Mouse (Mus musculus): ENCODE measurements around the gene Kcnj15. TPM values are rescaled to one million over a fixed set of nuclear protein-coding genes. Genes with fewer than 3 reads are reported as not detected.

The Kcnj15 gene
- total RNA-seq, 1 experiment, result 0.04 TPM

DNA sequence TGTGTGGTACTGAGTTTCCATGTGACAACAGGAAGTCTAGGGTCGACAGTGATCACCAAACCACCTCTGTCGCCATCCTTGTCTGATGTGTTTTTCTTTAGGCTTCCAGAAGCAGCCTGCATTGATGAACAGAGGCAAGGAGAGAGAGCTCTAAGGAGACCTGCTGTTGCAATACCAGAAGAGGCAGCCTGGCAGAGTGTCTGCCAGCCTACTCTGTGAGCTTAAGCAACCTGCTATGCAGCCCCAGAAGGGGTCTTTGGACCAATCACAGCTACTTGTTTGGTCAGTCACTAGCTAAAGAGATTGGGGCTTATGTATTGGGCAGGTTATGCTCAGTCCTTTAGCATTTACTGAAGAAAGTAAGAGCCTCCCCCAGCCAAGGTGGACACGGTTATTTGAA is 11.9 kb upstream of the Kcnj15 start:
- Histone ChIP-seq H3K4me1 (ENCODE audit: control insufficient read depth in 2 of 2, insufficient read depth in 2 of 2, low read length in 2 of 2, poor library complexity in 1 of 2) (no peaks in the 10 kb centered on the region), H3K9me3 (ENCODE audit: control insufficient read depth, insufficient read depth, low read depth, low read length) (no peaks in the 10 kb centered on the region), H3K27ac (ENCODE audit: insufficient read depth, low read depth, low read length, poor library complexity, severe bottlenecking) (no peak overlapping the region), H3K4me3 (ENCODE audit: insufficient read depth in 1 of 2, low read depth in 1 of 2, low read length in 2 of 2, poor library complexity in 1 of 2, severe bottlenecking in 1 of 2) (no peak overlapping the region), H3K36me3 (ENCODE audit: control insufficient read depth, insufficient read depth, low read length, poor library complexity, severe bottlenecking) (no peaks in the 10 kb centered on the region), H3K9ac (ENCODE audit: insufficient read depth, low read depth, low read length, poor library complexity, severe bottlenecking) (no peak overlapping the region)
- no peak for DNase-seq (ENCODE audit: low read depth, low spot score)
- no peak for TF ChIP-seq CHD2 (IDR thresholded peaks at IDR 0.05; ENCODE audit: low read depth, low read length)
- no peak for TF ChIP-seq HCFC1 (IDR thresholded peaks at IDR 0.05; ENCODE audit: borderline replicate concordance, insufficient read depth, low read length)
- TF ChIP-seq ZC3H11A (IDR thresholded peaks at IDR 0.05; ENCODE audit: borderline replicate concordance, low read depth, low read length), result no peak
- no peak for TF ChIP-seq MAFK (IDR thresholded peaks at IDR 0.05; ENCODE audit: insufficient read depth, low read depth, low read length)
- TF ChIP-seq ZNF384 (IDR thresholded peaks at IDR 0.05; ENCODE audit: low read depth, low read length), result no peak
- in situ Hi-C loops (cut with MboI; ENCODE audit: low sequenced_read_pairs in 2 of 2, unreplicated experiment in 2 of 2), result no loop called here

DNA sequence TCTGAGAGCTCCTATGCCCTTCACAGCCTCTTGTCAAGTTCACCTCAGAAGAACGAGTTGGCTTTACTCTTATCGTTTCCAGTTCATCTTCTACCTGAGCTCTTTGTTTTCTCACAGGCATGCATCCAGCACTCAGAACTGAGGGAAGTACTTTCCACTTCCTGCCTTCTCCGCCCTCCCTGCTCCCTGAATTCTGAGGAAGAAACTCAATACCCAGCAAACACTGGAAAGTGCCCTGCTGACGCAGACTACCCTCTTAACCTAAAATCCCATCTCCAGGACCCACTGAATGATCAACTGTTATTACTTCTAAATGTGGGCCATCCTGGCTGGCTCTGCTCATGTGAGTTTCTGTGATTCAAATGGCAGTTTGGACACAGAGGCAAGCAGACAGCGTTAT is 8.7 kb upstream of the Kcnj15 start:
- DNase-seq (ENCODE audit: low read depth, low spot score), result no peak
- Histone ChIP-seq H3K4me3 (ENCODE audit: insufficient read depth in 1 of 2, low read depth in 1 of 2, low read length in 2 of 2, poor library complexity in 1 of 2, severe bottlenecking in 1 of 2) (no peak overlapping the region), H3K36me3 (ENCODE audit: control insufficient read depth, insufficient read depth, low read length, poor library complexity, severe bottlenecking) (no peaks in the 10 kb centered on the region), H3K27ac (ENCODE audit: insufficient read depth, low read depth, low read length, poor library complexity, severe bottlenecking) (no peak overlapping the region), H3K9me3 (ENCODE audit: control insufficient read depth, insufficient read depth, low read depth, low read length) (no peaks in the 10 kb centered on the region), H3K9ac (ENCODE audit: insufficient read depth, low read depth, low read length, poor library complexity, severe bottlenecking) (no peak overlapping the region), H3K4me1 (ENCODE audit: control insufficient read depth in 2 of 2, insufficient read depth in 2 of 2, low read length in 2 of 2, poor library complexity in 1 of 2) (no peaks in the 10 kb centered on the region)
- TF ChIP-seq MAFK (IDR thresholded peaks at IDR 0.05; ENCODE audit: insufficient read depth, low read depth, low read length) (no peak), ZNF384 (IDR thresholded peaks at IDR 0.05; ENCODE audit: low read depth, low read length) (no peak), ZC3H11A (IDR thresholded peaks at IDR 0.05; ENCODE audit: borderline replicate concordance, low read depth, low read length) (no peak)
- in situ Hi-C loops (cut with MboI; ENCODE audit: low sequenced_read_pairs in 2 of 2, unreplicated experiment in 2 of 2), result no loop called here

- no peaks in the 10 kb centered on the region for H3K4me1 ChIP-seq (ENCODE audit: control insufficient read depth in 2 of 2, insufficient read depth in 2 of 2, low read length in 2 of 2, poor library complexity in 1 of 2)
- no peak for DNase-seq (ENCODE audit: low read depth, low spot score)
- TF ChIP-seq CHD2 (IDR thresholded peaks at IDR 0.05; ENCODE audit: low read depth, low read length), result no peak
- no peak for TF ChIP-seq ZC3H11A (IDR thresholded peaks at IDR 0.05; ENCODE audit: borderline replicate concordance, low read depth, low read length)
- TF ChIP-seq MAFK (IDR thresholded peaks at IDR 0.05; ENCODE audit: insufficient read depth, low read depth, low read length), result no peak
- no peak for TF ChIP-seq ZNF384 (IDR thresholded peaks at IDR 0.05; ENCODE audit: low read depth, low read length)
- no peak for TF ChIP-seq HCFC1 (IDR thresholded peaks at IDR 0.05; ENCODE audit: borderline replicate concordance, insufficient read depth, low read length)
- no peak overlapping the region for H3K4me3 ChIP-seq (ENCODE audit: insufficient read depth in 1 of 2, low read depth in 1 of 2, low read length in 2 of 2, poor library complexity in 1 of 2, severe bottlenecking in 1 of 2)
- no peaks in the 10 kb centered on the region for H3K9me3 ChIP-seq (ENCODE audit: control insufficient read depth, insufficient read depth, low read depth, low read length)
- in situ Hi-C loops (cut with MboI; ENCODE audit: low sequenced_read_pairs in 2 of 2, unreplicated experiment in 2 of 2), result no loop called here
- H3K27ac ChIP-seq (ENCODE audit: insufficient read depth, low read depth, low read length, poor library complexity, severe bottlenecking), result no peak overlapping the region
- H3K36me3 ChIP-seq (ENCODE audit: control insufficient read depth, insufficient read depth, low read length, poor library complexity, severe bottlenecking), result no peaks in the 10 kb centered on the region
- no peak overlapping the region for H3K9ac ChIP-seq (ENCODE audit: insufficient read depth, low read depth, low read length, poor library complexity, severe bottlenecking)
Observed at GRCm38 (mm10) chr16:95256648-95257047, 710 bp upstream of the Kcnj15 start.

DNA sequence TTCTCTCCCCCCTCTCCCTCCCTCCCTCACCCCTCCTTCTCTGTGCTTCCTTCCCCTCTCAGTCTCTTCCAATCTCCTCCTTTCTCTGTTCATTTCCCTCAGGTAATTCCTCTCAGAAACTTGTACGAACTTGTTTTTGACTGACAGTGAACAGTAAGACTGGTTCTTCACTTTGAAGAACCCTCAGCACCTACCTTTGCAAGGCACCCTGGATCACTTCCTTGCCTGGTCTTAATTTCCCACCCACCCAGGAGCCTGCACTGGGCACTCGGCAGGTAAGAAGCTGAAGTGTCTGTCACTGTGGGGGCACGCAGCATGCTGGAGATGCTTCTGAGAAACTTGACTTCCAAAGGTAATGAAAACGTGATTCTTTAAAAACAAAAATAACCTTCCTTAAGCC is 742 bp downstream of the Kcnj15 start:
- Histone ChIP-seq H3K36me3 (ENCODE audit: control insufficient read depth, insufficient read depth, low read length, poor library complexity, severe bottlenecking) (no peaks in the 10 kb centered on the region), H3K4me1 (ENCODE audit: control insufficient read depth in 2 of 2, insufficient read depth in 2 of 2, low read length in 2 of 2, poor library complexity in 1 of 2) (no peaks in the 10 kb centered on the region), H3K27ac (ENCODE audit: insufficient read depth, low read depth, low read length, poor library complexity, severe bottlenecking) (no peak overlapping the region), H3K9me3 (ENCODE audit: control insufficient read depth, insufficient read depth, low read depth, low read length) (no peaks in the 10 kb centered on the region), H3K9ac (ENCODE audit: insufficient read depth, low read depth, low read length, poor library complexity, severe bottlenecking) (no peak overlapping the region), H3K4me3 (ENCODE audit: insufficient read depth in 1 of 2, low read depth in 1 of 2, low read length in 2 of 2, poor library complexity in 1 of 2, severe bottlenecking in 1 of 2) (no peak overlapping the region)
- in situ Hi-C loops (cut with MboI; ENCODE audit: low sequenced_read_pairs in 2 of 2, unreplicated experiment in 2 of 2), result no loop called here
- DNase-seq (ENCODE audit: low read depth, low spot score), result no peak
- TF ChIP-seq HCFC1 (IDR thresholded peaks at IDR 0.05; ENCODE audit: borderline replicate concordance, insufficient read depth, low read length) (no peak), CHD2 (IDR thresholded peaks at IDR 0.05; ENCODE audit: low read depth, low read length) (no peak), ZNF384 (IDR thresholded peaks at IDR 0.05; ENCODE audit: low read depth, low read length) (no peak)

DNA sequence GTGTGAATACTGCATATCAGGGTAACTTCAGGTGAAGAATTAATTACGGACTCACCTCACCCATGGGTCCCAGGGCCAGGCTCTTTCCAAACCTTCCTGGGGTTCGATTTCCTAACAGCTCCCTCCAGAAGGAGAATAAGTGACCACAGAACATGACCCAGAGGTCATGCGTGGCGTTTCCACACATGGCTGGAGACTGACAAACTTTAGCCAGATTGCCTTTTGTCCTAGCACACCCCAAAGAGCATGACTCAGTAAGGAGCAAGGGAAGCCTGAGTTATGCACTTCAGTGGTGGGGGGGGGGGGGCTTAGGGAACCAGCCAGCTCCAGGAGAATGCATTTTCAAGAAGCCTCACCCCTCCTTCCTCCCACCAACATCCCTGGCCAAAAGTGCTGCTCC is 2.1 kb downstream of the Kcnj15 start:
- TF ChIP-seq HCFC1 (IDR thresholded peaks at IDR 0.05; ENCODE audit: borderline replicate concordance, insufficient read depth, low read length), result no peak
- TF ChIP-seq ZC3H11A (IDR thresholded peaks at IDR 0.05; ENCODE audit: borderline replicate concordance, low read depth, low read length), result no peak
- TF ChIP-seq CHD2 (IDR thresholded peaks at IDR 0.05; ENCODE audit: low read depth, low read length), result no peak
- TF ChIP-seq ZNF384 (IDR thresholded peaks at IDR 0.05; ENCODE audit: low read depth, low read length), result no peak
- no peak for TF ChIP-seq MAFK (IDR thresholded peaks at IDR 0.05; ENCODE audit: insufficient read depth, low read depth, low read length)
- no peaks in the 10 kb centered on the region for H3K36me3 ChIP-seq (ENCODE audit: control insufficient read depth, insufficient read depth, low read length, poor library complexity, severe bottlenecking)
- in situ Hi-C loops (cut with MboI; ENCODE audit: low sequenced_read_pairs in 2 of 2, unreplicated experiment in 2 of 2), result no loop called here
- no peak for DNase-seq (ENCODE audit: low read depth, low spot score)
- no peaks in the 10 kb centered on the region for H3K9me3 ChIP-seq (ENCODE audit: control insufficient read depth, insufficient read depth, low read depth, low read length)
- no peak overlapping the region for H3K9ac ChIP-seq (ENCODE audit: insufficient read depth, low read depth, low read length, poor library complexity, severe bottlenecking)
- no peaks in the 10 kb centered on the region for H3K4me1 ChIP-seq (ENCODE audit: control insufficient read depth in 2 of 2, insufficient read depth in 2 of 2, low read length in 2 of 2, poor library complexity in 1 of 2)
- H3K4me3 ChIP-seq (ENCODE audit: insufficient read depth in 1 of 2, low read depth in 1 of 2, low read length in 2 of 2, poor library complexity in 1 of 2, severe bottlenecking in 1 of 2), result no peak overlapping the region
- H3K27ac ChIP-seq (ENCODE audit: insufficient read depth, low read depth, low read length, poor library complexity, severe bottlenecking), result no peak overlapping the region
